Mouse (Mus musculus) E14TG2a.4 (cell line): ENCODE results near the gene Nos1ap.

ENCODE experiments used
- CTCF ChIP-seq: conservative IDR thresholded peaks from 2 replicates; pipeline ENCODE4 v1.5.1; 2014; ENCODE audit warnings: low read length
- NANOG ChIP-seq: IDR thresholded peaks from 2 replicates; pipeline ENCODE4 v1.6.1; 2014; ENCODE audit warnings: borderline replicate concordance, low read length, mixed read lengths

DNA sequence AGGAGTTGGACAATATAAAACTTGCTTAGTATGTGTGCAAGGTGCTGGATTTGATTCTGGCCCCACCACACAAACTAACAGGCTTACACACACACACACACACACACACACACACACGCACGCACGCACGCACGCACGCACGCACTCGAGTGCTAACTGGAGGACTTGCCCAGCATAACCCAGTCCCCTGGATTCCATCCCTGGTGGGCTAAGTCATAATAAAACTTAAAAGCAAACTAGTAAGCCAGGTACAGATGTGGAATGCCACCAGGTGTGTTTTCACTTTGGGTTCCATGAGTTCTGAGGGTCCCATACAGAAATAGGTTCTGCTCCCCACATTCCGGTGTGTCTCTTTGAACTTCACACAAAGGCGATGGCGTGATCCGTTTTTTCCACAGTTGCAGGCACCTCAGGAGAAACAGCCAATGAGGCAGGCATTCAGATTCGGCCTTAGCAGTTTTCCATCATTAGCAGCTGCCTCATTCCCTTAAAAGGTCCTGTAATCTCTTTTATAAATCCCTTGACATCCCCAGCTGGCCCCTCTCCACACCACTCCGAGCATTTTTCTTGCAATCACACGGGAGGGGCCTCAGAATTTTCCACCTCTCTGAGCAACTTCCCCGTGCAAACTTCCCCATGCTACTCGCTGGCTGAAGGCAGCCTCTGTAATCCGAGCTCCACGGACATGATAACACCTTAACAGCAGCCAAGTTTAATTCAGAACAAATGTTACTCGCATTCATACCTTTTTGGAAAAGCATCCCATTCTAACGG, 15.8 kb upstream of the Nos1ap start:
- no peak for TF ChIP-seq CTCF
- no peak for TF ChIP-seq NANOG
